Mouse (Mus musculus): ENCODE data around the gene Cmah.

Cmah gene

GRCm38 (mm10) chr13:24327201-24327600, at the start of gene Cmah:
Gene Cmah (plus strand): TSS chr13:24327404.
- DNase-seq: peak; percentile 35

GRCm38 (mm10) chr13:24279407-24279761, 47.8 kb upstream of the Cmah start:
- no peak for DNase-seq

- peak; percentile 57 for DNase-seq
Measured at GRCm38 (mm10) chr13:24279762-24280438, 47.3 kb upstream of the Cmah start.

GRCm38 (mm10) chr13:24280439-24281431, 46.5 kb upstream of the Cmah start, which contains the start of gene Carmil1:
Gene Carmil1 (minus strand): TSS chr13:24280795.
- DNase-seq: peak; percentile 89

- DNase-seq: no peak
Measured at GRCm38 (mm10) chr13:24287381-24287780, 39.8 kb upstream of the Cmah start.

- peak; percentile 64 for DNase-seq
Measured at GRCm38 (mm10) chr13:24297252-24297651, 30.0 kb upstream of the Cmah start.

GRCm38 (mm10) chr13:24305486-24305885, 21.7 kb upstream of the Cmah start:
- DNase-seq: no peak

- peak; percentile 41 for DNase-seq
Measured at GRCm38 (mm10) chr13:24306248-24306647, 21.0 kb upstream of the Cmah start.

- DNase-seq: no peak
Measured at GRCm38 (mm10) chr13:24311011-24311940, 15.9 kb upstream of the Cmah start.

GRCm38 (mm10) chr13:24316563-24316962, 10.6 kb upstream of the Cmah start:
- no peak for DNase-seq

GRCm38 (mm10) chr13:24318618-24319017, 8.6 kb upstream of the Cmah start:
- DNase-seq: peak; percentile 49

GRCm38 (mm10) chr13:24321313-24321712, 5.9 kb upstream of the Cmah start:
- no peak for DNase-seq

- DNase-seq: no peak
Measured at GRCm38 (mm10) chr13:24328036-24328817, 1.0 kb downstream of the Cmah start.

GRCm38 (mm10) chr13:24330128-24330527, 2.9 kb downstream of the Cmah start:
- no peak for DNase-seq

GRCm38 (mm10) chr13:24330836-24331523, 3.8 kb downstream of the Cmah start:
- no peak for DNase-seq

- DNase-seq: no peak
Measured at GRCm38 (mm10) chr13:24332537-24332936, 5.3 kb downstream of the Cmah start.

- DNase-seq: no peak
Measured at GRCm38 (mm10) chr13:24336818-24337217, 9.6 kb downstream of the Cmah start.

GRCm38 (mm10) chr13:24337874-24338273, 10.7 kb downstream of the Cmah start:
- peak; percentile 55 for DNase-seq

- peak; percentile 21 for DNase-seq
Measured at GRCm38 (mm10) chr13:24338343-24338861, 11.2 kb downstream of the Cmah start.

- no peak for DNase-seq
Measured at GRCm38 (mm10) chr13:24339907-24340306, 12.7 kb downstream of the Cmah start.

- no peak for DNase-seq
Measured at GRCm38 (mm10) chr13:24340462-24340861, 13.3 kb downstream of the Cmah start.

Data from kidney, postnatal 10 days (tissue).